Mouse (Mus musculus): ENCODE results near the gene Maz. TPM values are rescaled to one million over a fixed set of nuclear protein-coding genes. Genes with fewer than 3 reads are reported as not detected.

Gene Maz
- total and polyA plus RNA-seq, 3 experiments = 81.3 to 641 (median 130) TPM

- H3K4me1 ChIP-seq (ENCODE audit: insufficient read depth, low read depth, low read length) = peaks cover 35% of the 10 kb centered on the region
Observed at GRCm38 (mm10) chr7:127004122-127004875, 22.5 kb downstream of the Maz start.

GRCm38 (mm10) chr7:127003620-127004019 is 23.2 kb downstream of the Maz start:
- Histone ChIP-seq H3K9me3 (replicated peaks) (no peaks in the 10 kb centered on the region), H3K27me3 (ENCODE audit: insufficient read depth, low read length) (no peaks in the 10 kb centered on the region), H3K4me1 (ENCODE audit: insufficient read depth, low read depth, low read length) (peaks cover 29% of the 10 kb centered on the region), H3K4me3 (ENCODE audit: low read depth, low read length) (no peak overlapping the region), H3K36me3 (replicated peaks) (peaks cover 30% of the 10 kb centered on the region)
- ATAC-seq (ENCODE audit: extremely low read depth, insufficient number of reproducible peaks, low FRiP score, poor library complexity, severe bottlenecking) (no peak), DNase-seq (ENCODE audit: low spot score) (no peak)
- no peak for TF ChIP-seq GATA1 (IDR thresholded peaks at IDR 0.05; ENCODE audit: borderline replicate concordance, low read length)

More at GRCm38 (mm10) chr7:127004122-127004875, 22.5 kb downstream of the Maz start:
- Histone ChIP-seq H3K4me3 (ENCODE audit: low read depth, low read length) (no peak overlapping the region), H3K36me3 (replicated peaks) (peaks cover 31% of the 10 kb centered on the region), H3K9me3 (replicated peaks) (no peaks in the 10 kb centered on the region), H3K27me3 (ENCODE audit: insufficient read depth, low read length) (no peaks in the 10 kb centered on the region)
- TF ChIP-seq GATA1 (IDR thresholded peaks at IDR 0.05; ENCODE audit: borderline replicate concordance, low read length) (no peak), GATA2 (IDR thresholded peaks at IDR 0.05; ENCODE audit: borderline replicate concordance, low read depth, low read length) (no peak), TAL1 (conservative IDR thresholded peaks at IDR 0.05; ENCODE audit: low read depth, low read length) (no peak), CTCF (IDR thresholded peaks at IDR 0.05; ENCODE audit: low read depth, low read length) (no peak), POLR2AphosphoS5 (IDR thresholded peaks at IDR 0.05; ENCODE audit: insufficient replicate concordance, low read depth, low read length) (no peak)
- no peak for ATAC-seq (ENCODE audit: extremely low read depth, insufficient number of reproducible peaks, low FRiP score, poor library complexity, severe bottlenecking)
- DNase-seq (ENCODE audit: low spot score) = no peak

GRCm38 (mm10) chr7:126999568-126999967 is 27.3 kb downstream of the Maz start:
- Histone ChIP-seq H3K36me3 (replicated peaks) (peaks cover 53% of the 10 kb centered on the region), H3K4me1 (ENCODE audit: insufficient read depth, low read depth, low read length) (peaks cover 7% of the 10 kb centered on the region)
- DNase-seq (ENCODE audit: low spot score) = no peak

GRCm38 (mm10) chr7:126996449-126996848 is 30.4 kb downstream of the Maz start:
- Histone ChIP-seq H3K4me3 (ENCODE audit: low read depth, low read length) (no peak overlapping the region), H3K4me1 (ENCODE audit: insufficient read depth, low read depth, low read length) (peaks cover 3% of the 10 kb centered on the region; the same call in 1 of the 2 replicates), H3K27me3 (ENCODE audit: insufficient read depth, low read length) (no peaks in the 10 kb centered on the region; the same call in 1 of the 2 replicates), H3K36me3 (replicated peaks) (peaks cover 61% of the 10 kb centered on the region), H3K9me3 (replicated peaks) (peaks cover 4% of the 10 kb centered on the region)
- TF ChIP-seq GATA1 (IDR thresholded peaks at IDR 0.05; ENCODE audit: borderline replicate concordance, low read length) = no peak
- no peak for TF ChIP-seq POLR2AphosphoS5 (IDR thresholded peaks at IDR 0.05; ENCODE audit: insufficient replicate concordance, low read depth, low read length)
- no peak for TF ChIP-seq TAL1 (conservative IDR thresholded peaks at IDR 0.05; ENCODE audit: low read depth, low read length)
- TF ChIP-seq CTCF (IDR thresholded peaks at IDR 0.05; ENCODE audit: low read depth, low read length) = no peak
- no peak for TF ChIP-seq GATA2 (IDR thresholded peaks at IDR 0.05; ENCODE audit: borderline replicate concordance, low read depth, low read length)
- no peak for DNase-seq (ENCODE audit: low spot score)
- no peak for ATAC-seq (ENCODE audit: extremely low read depth, insufficient number of reproducible peaks, low FRiP score, poor library complexity, severe bottlenecking)

More at GRCm38 (mm10) chr7:126999568-126999967, 27.3 kb downstream of the Maz start:
- ATAC-seq (ENCODE audit: extremely low read depth, insufficient number of reproducible peaks, low FRiP score, poor library complexity, severe bottlenecking) = no peak
- no peak overlapping the region for H3K4me3 ChIP-seq (ENCODE audit: low read depth, low read length)
- H3K27me3 ChIP-seq (ENCODE audit: insufficient read depth, low read length) = no peaks in the 10 kb centered on the region
- no peak for TF ChIP-seq GATA2 (IDR thresholded peaks at IDR 0.05; ENCODE audit: borderline replicate concordance, low read depth, low read length)
- no peak for TF ChIP-seq CTCF (IDR thresholded peaks at IDR 0.05; ENCODE audit: low read depth, low read length)
- no peak for TF ChIP-seq TAL1 (conservative IDR thresholded peaks at IDR 0.05; ENCODE audit: low read depth, low read length)
- TF ChIP-seq POLR2AphosphoS5 (IDR thresholded peaks at IDR 0.05; ENCODE audit: insufficient replicate concordance, low read depth, low read length) = no peak
- no peak for TF ChIP-seq GATA1 (IDR thresholded peaks at IDR 0.05; ENCODE audit: borderline replicate concordance, low read length)
- H3K9me3 ChIP-seq (replicated peaks) = peaks cover 4% of the 10 kb centered on the region

- no peak for TF ChIP-seq TAL1 (conservative IDR thresholded peaks at IDR 0.05; ENCODE audit: low read depth, low read length)
- no peak for TF ChIP-seq GATA1 (IDR thresholded peaks at IDR 0.05; ENCODE audit: borderline replicate concordance, low read length)
- TF ChIP-seq CTCF (IDR thresholded peaks at IDR 0.05; ENCODE audit: low read depth, low read length) = no peak
- TF ChIP-seq GATA2 (IDR thresholded peaks at IDR 0.05; ENCODE audit: borderline replicate concordance, low read depth, low read length) = no peak
- TF ChIP-seq POLR2AphosphoS5 (IDR thresholded peaks at IDR 0.05; ENCODE audit: insufficient replicate concordance, low read depth, low read length) = no peak
- H3K4me1 ChIP-seq (ENCODE audit: insufficient read depth, low read depth, low read length) = no peaks in the 10 kb centered on the region
- H3K9me3 ChIP-seq (replicated peaks) = no peaks in the 10 kb centered on the region
- no peak overlapping the region for H3K4me3 ChIP-seq (ENCODE audit: low read depth, low read length)
- no peaks in the 10 kb centered on the region; the same call in 1 of the 2 replicates for H3K27me3 ChIP-seq (ENCODE audit: insufficient read depth, low read length)
- DNase-seq (ENCODE audit: low spot score) (no peak), ATAC-seq (ENCODE audit: extremely low read depth, insufficient number of reproducible peaks, low FRiP score, poor library complexity, severe bottlenecking) (no peak)
- H3K36me3 ChIP-seq (replicated peaks) = peaks cover 45% of the 10 kb centered on the region
Observed at GRCm38 (mm10) chr7:126988816-126989215, 38.0 kb downstream of the Maz start.

- H3K27me3 ChIP-seq (ENCODE audit: insufficient read depth, low read length) = no peaks in the 10 kb centered on the region; the same call in 1 of the 2 replicates
- TF ChIP-seq CTCF (IDR thresholded peaks at IDR 0.05; ENCODE audit: low read depth, low read length) = no peak
- no peak for TF ChIP-seq GATA2 (IDR thresholded peaks at IDR 0.05; ENCODE audit: borderline replicate concordance, low read depth, low read length)
- TF ChIP-seq POLR2AphosphoS5 (IDR thresholded peaks at IDR 0.05; ENCODE audit: insufficient replicate concordance, low read depth, low read length) = no peak
- no peak for TF ChIP-seq GATA1 (IDR thresholded peaks at IDR 0.05; ENCODE audit: borderline replicate concordance, low read length)
- TF ChIP-seq TAL1 (conservative IDR thresholded peaks at IDR 0.05; ENCODE audit: low read depth, low read length) = no peak
- DNase-seq (ENCODE audit: low spot score) = no peak
- no peak for ATAC-seq (ENCODE audit: extremely low read depth, insufficient number of reproducible peaks, low FRiP score, poor library complexity, severe bottlenecking)
- H3K9me3 ChIP-seq (replicated peaks) = no peaks in the 10 kb centered on the region
- peaks cover 14% of the 10 kb centered on the region for H3K4me1 ChIP-seq (ENCODE audit: insufficient read depth, low read depth, low read length)
- H3K4me3 ChIP-seq (ENCODE audit: low read depth, low read length) = no peak overlapping the region
- H3K36me3 ChIP-seq (replicated peaks) = peaks cover 50% of the 10 kb centered on the region
Observed at GRCm38 (mm10) chr7:126986319-126986718, 40.5 kb downstream of the Maz start.
